Mouse (Mus musculus) induced T-regulatory cell, adult 2 months (primary cell): ENCODE data around the gene Ythdc1.
"Not testable (repeated sequence)": the region's sequence is repeated elsewhere in the genome, so short reads cannot be mapped to it uniquely, and the experiment has no call there.

ENCODE experiments used
- DNase-seq: peaks from one replicate; pipeline ENCODE4 v3.0.0-alpha.2; 2012; ENCODE audit warnings: low read depth

The Ythdc1 gene

DNA sequence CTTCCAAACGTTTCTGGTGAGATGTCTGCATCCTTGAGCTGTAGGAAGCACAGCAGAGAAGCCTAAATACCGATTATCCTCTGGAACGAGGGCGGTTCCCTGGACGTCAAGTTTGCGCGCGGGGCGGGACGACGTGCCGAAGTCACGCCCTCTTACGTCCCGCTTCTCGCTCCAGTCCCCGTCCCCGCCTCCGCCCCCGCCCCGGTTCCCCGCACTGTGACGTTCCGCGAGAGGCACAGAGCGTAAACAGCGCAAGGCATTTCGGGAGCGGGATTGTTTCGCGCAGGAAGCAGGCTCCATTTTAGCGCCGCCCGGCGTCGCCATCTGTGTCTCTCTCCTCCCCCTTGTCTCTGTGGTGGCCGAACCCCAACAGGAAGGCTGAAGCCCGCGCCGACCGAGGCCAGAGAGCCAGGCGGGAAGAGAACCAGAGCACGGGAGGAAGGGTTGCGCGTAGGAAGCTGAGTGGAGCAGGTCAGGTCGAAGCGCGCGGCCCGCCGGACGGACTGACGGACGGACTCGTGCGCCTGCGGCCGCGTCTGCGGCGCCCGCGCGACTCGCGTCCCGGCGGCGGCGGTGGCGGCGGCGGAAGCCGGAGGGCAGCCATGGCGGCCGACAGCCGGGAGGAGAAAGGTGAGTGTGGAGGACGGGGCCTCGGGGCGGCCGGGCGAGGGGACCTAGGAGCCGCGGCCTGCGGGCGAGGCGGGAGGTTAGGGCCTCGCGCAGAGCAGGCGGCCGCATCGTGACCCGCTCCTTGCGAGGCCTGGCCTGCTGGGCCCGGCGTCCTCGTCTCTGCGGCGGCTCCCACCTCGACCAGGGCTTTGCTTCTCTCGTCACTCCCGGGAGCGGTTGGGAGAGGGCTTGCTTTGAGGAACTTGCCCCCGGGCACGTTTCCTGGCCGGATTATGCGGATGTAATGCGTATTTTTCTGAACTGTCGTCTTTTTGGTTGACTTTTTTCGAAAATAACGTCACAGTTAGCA lies at the start of gene Ythdc1:
Gene Ythdc1, plus strand, starts transcription at position 260 of the 979 bp plus-strand sequence.
- peak; percentile 98 for DNase-seq

DNA sequence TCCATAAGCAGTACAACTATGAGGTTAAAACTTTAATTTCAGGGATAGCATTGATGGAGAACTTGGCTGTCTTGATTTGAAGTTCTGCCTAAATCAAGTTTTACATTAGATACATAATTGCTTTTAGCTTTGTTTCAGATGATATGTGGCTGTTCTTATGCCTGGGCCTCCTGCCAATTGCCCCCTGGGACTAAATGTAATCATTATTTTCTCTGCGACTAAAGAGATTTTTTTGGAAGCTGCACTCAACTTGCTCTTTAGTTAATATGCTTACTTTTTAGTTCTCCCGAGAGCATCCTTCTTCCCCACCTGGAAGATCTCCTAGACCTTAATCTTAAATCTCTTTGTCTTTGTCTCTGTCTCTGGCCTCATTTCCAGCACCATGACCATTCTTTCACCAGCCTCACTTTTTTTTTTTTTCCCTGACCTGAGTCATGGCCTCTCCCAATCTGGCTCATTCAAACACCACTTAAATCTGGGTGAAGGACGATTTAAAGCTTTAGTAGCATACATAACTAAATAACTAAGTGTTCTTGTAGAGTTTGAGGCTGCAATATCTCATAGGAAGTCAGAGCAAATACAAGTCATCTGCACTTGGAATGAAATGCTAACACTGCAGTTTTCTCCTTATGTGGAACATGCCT lies 34.9 kb upstream of the Ythdc1 start:
- DNase-seq = no peak

- DNase-seq = no peak
These were observed 33.0 kb upstream of the Ythdc1 start for GRCm38 (mm10) chr5:86771010-86771409.

- no peak for DNase-seq
These were observed 27.1 kb upstream of the Ythdc1 start for GRCm38 (mm10) chr5:86776941-86777340.

GRCm38 (mm10) chr5:86778471-86778870 lies 25.6 kb upstream of the Ythdc1 start:
- DNase-seq = no peak

DNA sequence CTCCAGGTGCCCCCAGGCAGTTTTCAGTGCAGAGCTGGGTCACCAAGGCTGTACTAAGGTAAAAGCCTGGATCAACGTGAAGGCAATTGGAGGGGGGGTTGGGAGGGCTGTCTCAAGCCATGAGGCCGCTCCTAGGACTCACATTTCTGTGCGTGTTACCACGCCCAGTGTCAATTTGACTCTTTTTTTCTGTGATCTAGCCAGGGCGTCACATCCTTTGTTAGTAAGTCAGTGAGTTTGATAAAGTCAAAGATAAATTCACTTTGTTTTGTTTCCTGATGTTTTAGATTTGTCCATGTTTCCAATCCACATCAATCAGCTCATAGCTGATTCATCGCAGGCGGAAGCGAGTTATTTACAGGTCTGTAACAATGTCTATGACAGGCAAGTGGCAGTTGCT lies 21.0 kb upstream of the Ythdc1 start:
- peak; percentile 56 for DNase-seq

DNA sequence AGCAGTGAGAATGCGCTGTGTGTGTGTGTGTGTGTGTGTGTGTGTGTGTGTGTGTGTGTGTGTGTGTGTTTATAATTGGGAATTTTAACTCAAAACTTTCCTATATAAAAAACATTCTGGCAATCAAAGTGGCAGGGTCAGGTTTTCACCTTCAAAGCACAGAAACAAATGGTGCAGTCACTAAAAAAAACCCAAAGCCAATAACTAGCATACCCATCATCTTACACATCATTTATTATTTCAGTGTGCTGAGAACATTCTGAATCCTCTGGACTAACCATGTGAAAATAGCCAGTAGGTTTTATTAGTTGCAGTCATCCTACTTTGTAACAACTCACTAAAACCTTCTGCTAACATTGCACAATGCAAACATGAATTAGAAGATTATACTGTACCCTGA lies 19.8 kb upstream of the Ythdc1 start:
- no peak for DNase-seq

DNA sequence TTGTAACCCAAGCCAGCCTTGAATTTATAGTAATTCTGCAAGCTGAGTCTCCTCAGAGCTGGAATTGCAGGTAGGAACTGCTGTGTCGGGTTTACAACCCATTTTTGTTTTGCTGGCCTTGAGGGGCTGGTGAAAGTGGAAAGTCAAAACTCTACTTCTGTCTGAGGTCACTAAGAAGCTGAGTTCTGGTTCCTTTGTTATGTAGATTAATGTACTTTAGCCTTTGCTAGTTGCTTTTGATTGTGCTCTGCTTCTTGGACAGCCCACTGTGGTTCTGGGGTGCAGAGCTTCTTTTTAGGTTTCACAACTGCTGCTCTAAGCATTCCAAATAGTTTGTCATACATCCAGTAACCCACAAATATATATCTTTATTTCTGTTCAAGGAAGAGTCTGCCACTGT lies 17.2 kb upstream of the Ythdc1 start:
- no peak for DNase-seq

DNA sequence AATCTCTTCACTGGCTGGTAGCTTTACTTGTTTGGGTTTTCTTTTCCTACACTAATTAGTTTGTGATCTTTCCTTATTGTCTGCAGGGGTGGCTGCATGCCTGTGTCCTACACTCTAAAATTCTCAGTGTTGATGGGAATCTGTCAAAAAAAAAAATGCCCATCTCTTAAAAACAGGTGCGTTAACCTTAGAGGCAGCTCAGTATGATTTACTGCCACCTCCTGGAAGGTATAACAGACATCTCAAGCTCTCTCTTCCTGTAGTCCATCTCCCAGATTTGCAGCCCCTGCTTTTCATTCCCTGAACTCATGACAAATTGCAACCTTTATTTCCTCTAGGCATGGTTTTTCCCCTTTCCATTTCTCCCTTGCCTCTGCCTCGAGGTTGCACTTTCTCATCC lies 14.1 kb upstream of the Ythdc1 start:
- DNase-seq = no peak

GRCm38 (mm10) chr5:86792249-86792648 lies 11.8 kb upstream of the Ythdc1 start:
- DNase-seq = no peak

DNA sequence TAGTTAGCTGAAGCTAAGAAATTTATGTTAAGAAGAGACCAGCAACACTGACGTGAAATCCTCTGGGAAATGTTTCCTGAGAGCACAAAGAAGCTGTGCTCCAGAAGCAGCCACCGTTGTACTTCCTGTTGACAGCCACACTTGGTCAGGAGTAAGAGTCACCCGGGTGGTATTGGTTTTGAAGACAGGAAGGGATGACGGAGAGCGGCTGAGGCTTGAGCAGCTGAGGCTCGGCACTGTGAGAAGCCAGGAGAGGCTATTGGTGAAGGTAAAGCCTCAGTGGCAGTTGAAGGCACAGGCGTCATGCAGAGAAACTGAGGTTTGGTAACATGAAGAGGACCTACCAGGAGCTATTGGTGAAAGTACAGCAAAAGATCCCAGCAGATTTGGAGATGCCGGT lies 11.2 kb upstream of the Ythdc1 start:
- no peak for DNase-seq

- peak; percentile 36 for DNase-seq
These were observed 12.8 kb downstream of the Ythdc1 start for GRCm38 (mm10) chr5:86816795-86817194.

DNA sequence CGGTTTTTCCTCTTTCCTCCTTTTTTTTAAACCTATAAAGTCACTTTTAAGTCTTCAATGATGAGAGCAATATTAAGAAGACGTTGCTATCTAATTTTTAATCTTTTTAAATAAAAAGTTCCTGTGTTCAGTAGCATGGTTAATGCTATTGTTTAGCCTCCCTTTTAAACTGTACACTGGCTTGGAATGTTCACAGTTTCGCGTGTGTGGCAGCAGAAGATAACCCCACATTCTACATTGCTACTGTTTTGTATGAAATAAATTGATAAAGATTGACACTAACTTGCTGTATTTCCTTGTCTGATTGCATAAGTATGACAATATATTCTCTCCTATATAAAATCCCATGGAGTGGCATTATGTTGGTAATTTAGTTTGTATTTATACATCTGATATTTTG lies 32.4 kb downstream of the Ythdc1 start:
- DNase-seq = not testable (repeated sequence)

DNA sequence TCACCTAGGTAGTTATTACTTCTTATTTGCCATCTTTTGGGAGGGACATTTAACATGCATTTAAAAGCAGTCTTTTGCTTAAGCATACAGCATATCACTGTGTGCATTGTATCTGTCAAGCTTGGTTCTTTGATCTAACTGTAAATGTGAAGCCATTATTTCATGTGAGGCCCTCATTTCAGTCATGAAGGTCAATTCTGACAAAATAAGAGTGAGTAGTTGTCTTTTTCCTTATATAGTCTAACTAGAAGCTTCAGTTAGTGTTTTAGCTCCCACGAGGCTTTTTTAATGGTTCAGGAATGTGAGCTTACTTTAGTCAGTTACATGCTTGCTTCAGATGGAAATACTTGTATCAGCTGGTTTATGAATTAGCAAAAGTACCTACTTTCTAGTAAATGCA lies 34.1 kb downstream of the Ythdc1 start:
- peak; percentile 2 for DNase-seq

DNA sequence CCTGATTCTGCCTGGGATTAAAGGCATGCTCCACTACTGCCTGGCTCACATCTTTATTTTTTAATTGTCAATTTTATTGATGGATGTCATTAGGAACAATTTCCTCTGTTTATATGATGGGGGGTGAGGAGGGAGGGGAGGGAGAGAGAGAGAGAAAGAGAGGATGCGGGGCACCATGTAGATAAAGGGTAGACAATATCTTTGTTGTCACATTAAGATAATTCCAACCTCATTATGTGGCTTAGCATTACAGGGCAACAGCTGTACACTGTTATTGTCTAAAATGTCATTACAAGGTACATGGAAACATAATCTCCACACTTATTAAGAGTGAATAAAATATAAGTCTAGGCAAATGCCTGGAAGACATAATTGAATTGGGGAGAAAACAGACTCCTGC lies 35.5 kb downstream of the Ythdc1 start:
- no peak for DNase-seq

GRCm38 (mm10) chr5:86840207-86840606 lies 36.2 kb downstream of the Ythdc1 start:
- DNase-seq = peak; percentile 10

DNA sequence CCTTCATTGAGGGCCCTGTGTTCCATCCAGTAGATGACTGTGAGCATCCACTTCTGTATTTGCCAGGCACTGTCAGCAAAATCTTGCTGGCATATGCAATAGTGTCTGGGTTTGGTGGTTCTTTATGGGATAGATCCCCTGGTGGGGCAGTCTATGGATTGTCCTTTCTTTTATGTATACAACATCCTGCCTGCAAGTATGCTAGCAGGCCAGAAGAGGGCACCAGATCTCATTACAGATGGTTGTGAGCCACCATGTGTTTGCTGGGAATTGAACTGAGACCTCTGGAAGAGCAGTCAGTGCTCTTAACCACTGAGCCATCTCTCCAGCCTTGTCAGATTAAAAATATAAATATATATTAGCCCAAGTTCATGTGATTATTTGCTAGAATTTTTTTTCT lies 37.2 kb downstream of the Ythdc1 start:
- DNase-seq = peak; percentile 20

DNA sequence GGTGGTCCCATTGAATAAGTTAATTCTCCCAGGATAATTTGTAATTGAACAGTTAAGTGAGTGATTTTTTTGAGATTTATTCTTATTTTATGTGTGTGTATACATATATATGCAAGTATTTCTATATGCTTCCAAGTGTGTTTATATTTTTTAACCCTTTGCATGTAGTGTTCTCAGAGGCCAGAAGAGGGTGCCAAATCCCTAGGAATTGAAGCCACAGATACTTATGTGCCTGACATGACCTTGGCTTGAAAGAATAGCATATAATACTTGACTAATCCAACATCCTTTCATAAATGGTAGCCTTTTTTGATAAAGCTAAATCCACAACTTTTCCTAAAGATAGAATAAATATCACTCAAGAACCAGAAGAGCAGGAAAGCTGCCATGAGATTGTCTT lies 46.1 kb downstream of the Ythdc1 start:
- DNase-seq = peak; percentile 44

- no peak for DNase-seq
These were observed 47.6 kb downstream of the Ythdc1 start for GRCm38 (mm10) chr5:86851658-86852057.

DNA sequence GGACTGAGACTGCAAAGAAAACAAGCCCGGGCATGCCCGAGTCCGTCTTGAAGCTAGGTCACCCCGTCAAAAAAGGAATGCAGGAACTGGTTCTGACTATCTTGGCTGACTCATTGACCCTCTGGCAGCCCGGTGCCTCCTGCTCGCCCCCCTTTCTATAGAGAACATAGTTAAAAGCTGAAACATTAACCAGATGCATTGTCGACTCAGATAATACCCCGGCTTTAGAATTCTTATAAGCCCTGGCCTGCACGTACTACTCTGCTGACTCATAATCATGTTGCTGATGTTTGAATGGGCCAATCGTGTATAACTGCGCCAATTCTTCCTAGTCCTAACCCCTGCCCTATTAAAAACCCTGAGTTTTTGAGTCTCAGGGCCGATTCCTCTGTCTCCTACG lies 52.5 kb downstream of the Ythdc1 start:
- DNase-seq = not testable (repeated sequence)

GRCm38 (mm10) chr5:86857682-86858081 lies 53.7 kb downstream of the Ythdc1 start:
- DNase-seq = no peak

GRCm38 (mm10) chr5:86858336-86858735 lies 54.3 kb downstream of the Ythdc1 start:
- no peak for DNase-seq

- no peak for DNase-seq
These were observed 67.9 kb downstream of the Ythdc1 start for GRCm38 (mm10) chr5:86871877-86872276.
